Mouse (Mus musculus): ENCODE data around the gene Magea2. TPM values are rescaled to one million over a fixed set of nuclear protein-coding genes. Genes with fewer than 3 reads are reported as not detected.

Magea2 gene
- polyA plus RNA-seq (2017; shearing (Covaris generic)): not detected

DNA sequence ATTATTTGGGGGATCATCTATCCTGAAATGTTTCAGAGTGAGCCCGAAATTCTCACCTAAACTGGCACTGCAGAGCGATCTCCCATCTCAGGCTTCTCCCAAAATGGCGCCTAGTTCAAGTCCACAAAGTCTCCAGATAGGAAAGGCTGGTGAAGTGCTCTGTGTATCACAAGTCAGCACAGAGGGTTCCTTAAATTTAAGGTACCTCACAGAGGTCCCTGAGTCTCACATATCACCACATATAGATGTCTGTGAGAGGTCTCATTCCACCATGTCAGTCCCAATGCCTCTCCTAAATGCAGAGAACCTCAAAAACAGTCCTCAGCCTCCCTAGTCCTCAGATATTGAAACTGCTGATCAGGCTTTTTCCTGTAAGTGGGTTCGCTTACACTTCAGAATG lies at the start of gene Magea2:
Magea2 (minus strand) TSS at position 101 of the 400 bp plus-strand sequence.

DNA sequence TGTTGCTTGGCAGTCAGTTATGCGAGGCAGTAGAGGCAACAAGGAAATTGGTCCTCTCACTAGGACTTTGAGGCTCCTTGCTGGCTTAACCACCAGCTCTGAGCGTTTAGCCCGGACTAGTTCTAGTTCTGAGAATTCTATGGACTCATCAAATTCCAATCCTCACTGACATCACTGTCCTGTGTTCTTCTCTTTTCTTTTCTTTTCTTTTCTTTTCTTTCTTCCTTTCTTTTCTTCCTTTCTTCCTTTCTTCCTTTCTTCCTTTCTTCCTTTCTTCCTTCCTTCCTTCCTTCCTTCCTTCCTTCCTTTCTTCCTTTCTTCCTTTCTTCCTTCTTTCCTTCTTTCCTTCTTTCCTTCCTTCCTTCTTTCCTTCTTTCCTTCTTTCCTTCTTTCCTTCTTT lies 34.8 kb upstream of the Magea2 start, which contains the start of gene Cldn34b2:
Cldn34b2 (minus strand) TSS at position 101 of the 400 bp plus-strand sequence.

DNA sequence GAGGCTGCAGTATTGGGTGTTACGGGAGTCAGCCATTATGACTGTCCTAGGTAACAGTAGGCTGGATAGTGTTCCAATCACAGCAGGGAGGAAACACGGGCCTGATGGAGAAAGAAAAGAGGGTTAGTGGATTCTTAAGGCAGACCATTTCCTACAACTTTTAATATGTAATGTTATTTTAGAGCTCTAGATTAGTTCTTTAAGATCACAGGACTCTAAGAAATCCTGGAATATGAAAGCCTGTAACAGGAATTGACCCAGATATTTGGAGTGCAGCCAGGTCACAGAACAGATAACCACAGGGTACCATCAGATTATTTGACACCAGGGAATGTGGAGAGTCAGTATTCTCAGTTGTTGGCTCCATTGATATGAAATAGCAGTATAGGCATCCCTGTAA lies 3.8 kb downstream of the Magea2 start, which contains the start of gene Magea1:
Magea1 (minus strand) TSS at position 101 of the 400 bp plus-strand sequence.

DNA sequence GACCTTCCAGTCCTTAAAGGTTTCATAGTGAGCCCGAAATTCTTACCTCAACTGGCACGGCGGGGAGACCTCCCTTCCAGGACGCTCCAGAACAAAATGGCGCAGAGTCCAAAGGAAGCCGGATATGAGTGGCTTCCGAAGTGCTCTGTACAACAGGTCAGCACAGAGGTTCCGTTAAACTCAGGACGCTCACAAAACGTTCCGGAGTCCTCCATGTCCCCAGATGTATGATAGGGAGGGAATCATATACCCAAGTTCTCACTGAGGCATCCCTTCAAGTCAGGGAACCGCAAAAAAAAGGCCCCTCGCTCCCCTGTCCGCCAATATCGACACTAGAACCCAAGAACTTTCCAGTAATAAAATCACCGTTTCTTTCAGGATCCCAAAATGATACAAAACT lies 30.4 kb downstream of the Magea2 start, which contains the start of gene Magea5:
Magea5 (minus strand) TSS at position 101 of the 400 bp plus-strand sequence.

DNA sequence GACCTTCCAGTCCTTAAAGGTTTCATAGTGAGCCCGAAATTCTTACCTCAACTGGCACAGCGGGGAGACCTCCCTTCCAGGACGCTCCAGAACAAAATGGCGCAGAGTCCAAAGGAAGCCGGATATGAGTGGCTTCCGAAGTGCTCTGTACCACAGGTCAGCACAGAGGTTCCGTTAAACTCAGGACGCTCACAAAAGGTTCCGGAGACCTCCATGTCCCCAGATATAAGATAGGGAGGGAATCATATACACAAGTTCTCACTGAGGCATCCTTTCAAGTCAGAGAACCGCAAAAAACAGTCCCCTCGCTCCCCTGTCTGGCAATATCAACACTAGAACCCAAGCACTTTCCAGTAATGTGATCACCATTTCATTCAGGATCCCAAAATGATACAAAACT lies 97.7 kb downstream of the Magea2 start, which contains the start of gene Magea8:
Magea8 (minus strand) TSS at position 101 of the 400 bp plus-strand sequence.

Other genes with a start within 250 kb of the Magea2 start
- not detected for gene Cldn34b1, start 203.4 kb downstream of the Magea2 start, polyA plus RNA-seq (2017; shearing (Covaris generic))
- gene Magea6, start 157.7 kb downstream of the Magea2 start, polyA plus RNA-seq (2017; shearing (Covaris generic)): not detected
- not detected for gene Magea3, start 144.2 kb downstream of the Magea2 start, polyA plus RNA-seq (2017; shearing (Covaris generic))
- gene Magea8, start 97.8 kb downstream of the Magea2 start, polyA plus RNA-seq (2017; shearing (Covaris generic)): not detected
- gene Magea5, start 30.5 kb downstream of the Magea2 start, polyA plus RNA-seq (2017; shearing (Covaris generic)): not detected
- gene Magea1, start 3.9 kb downstream of the Magea2 start, polyA plus RNA-seq (2017; shearing (Covaris generic)): not detected
- under 1 TPM in 1 of 2 experiments, not detected in 1; 0.16 TPM for gene Cldn34b2, start 34.7 kb upstream of the Magea2 start, polyA plus RNA-seq (2017; shearing (Covaris generic))
- 100 to 1,000 TPM; 270 to 344 TPM for gene Sat1, start 122.8 kb upstream of the Magea2 start, polyA plus RNA-seq (2017; shearing (Covaris generic))
- 100 to 1,000 TPM in 1 of 2 experiments, 10 to 100 TPM in 1; 95.0 to 119 TPM for gene Acot9, start 168.8 kb upstream of the Magea2 start, polyA plus RNA-seq (2017; shearing (Covaris generic))
- gene Prdx4, start 247.1 kb upstream of the Magea2 start, polyA plus RNA-seq (2017; shearing (Covaris generic)): 10 to 100 TPM; 50.7 to 70.6 TPM